Mouse (Mus musculus): ENCODE results near the gene Htr2c. TPM values are rescaled to one million over a fixed set of nuclear protein-coding genes. Genes with fewer than 3 reads are reported as not detected.

Gene Htr2c
- 15.0 and 22.7 TPM in 2 replicates for total RNA-seq (2014; rRNA removed)
- polyA plus RNA-seq (2015; fragmentation: Nextera tagmentation; extraction: Ambion mirVana): 8.9 and 14.3 TPM in 2 replicates

DNA sequence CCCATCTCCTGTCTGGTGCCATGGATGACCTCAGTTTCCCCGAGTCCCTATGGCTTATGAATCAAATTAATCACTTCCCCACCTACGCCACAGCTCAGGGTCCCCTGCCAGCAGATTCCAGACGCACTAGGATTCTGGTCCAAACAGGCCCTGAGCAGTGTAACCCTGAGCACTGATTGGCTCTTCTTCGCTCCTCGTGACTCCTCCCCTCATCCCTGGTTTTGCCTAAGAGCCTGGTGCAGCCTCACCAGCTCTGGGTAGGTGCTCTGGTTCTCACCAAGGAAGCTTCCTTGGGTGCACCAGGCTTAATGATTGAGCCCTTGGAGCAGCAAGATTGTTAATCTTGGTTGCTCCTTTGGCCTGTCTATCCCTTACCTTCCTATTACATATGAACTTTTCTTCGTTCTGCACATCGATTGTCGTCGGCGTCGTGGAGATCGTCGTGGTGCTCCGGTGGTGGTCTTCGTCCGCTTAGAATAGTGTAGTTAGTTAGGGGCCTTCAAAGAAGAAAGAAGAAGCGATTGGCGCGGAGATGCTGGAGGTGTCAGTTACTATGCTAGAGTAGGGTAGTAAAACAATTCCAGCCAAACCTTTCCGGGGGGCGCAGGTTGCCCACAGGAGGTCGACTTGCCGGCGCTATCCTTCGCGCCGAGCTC lies at the start of gene Htr2c:
Htr2c (plus strand) TSS at position 256 of the 656 bp plus-strand sequence.
- no peaks in the 10 kb centered on the region for H3K36me3 ChIP-seq (ENCODE audit: insufficient read depth)
- ATAC-seq: peak; percentile 91

GRCm38 (mm10) chrX:146928251-146928650 lies 34.1 kb upstream of the Htr2c start:
- Histone ChIP-seq H3K27me3 (ENCODE audit: insufficient read depth, low read length) (no peaks in the 10 kb centered on the region), H3K4me3 (ENCODE audit: low read depth, low read length) (no peak overlapping the region), H3K4me2 (ENCODE audit: low read depth) (no peak overlapping the region), H3K36me3 (ENCODE audit: insufficient read depth) (no peaks in the 10 kb centered on the region), H3K9me3 (ENCODE audit: low read length) (no peaks in the 10 kb centered on the region), H3K9ac (no peak overlapping the region), H3K27ac (ENCODE audit: low read depth, low read length) (no peak overlapping the region), H3K4me1 (ENCODE audit: insufficient read depth) (no peaks in the 10 kb centered on the region)
- DNase-seq (no peak), ATAC-seq (no peak)
- no peak for TF ChIP-seq CTCF (IDR thresholded peaks at IDR 0.05; ENCODE audit: low read depth)
- 57% methylated on average over 1 of the region's 1 CpGs for WGBS

More for the DNA sequence above, at the start of gene Htr2c:
- peak; percentile 31 for DNase-seq
- Histone ChIP-seq H3K27me3 (ENCODE audit: insufficient read depth, low read length) (no peaks in the 10 kb centered on the region), H3K4me1 (ENCODE audit: insufficient read depth) (no peaks in the 10 kb centered on the region), H3K9ac (peak within 1 kb of the TSS; percentile 39; the same call in 1 of the 2 replicates), H3K27ac (ENCODE audit: low read depth, low read length) (no peak within 1 kb of the TSS), H3K9me3 (ENCODE audit: low read length) (no peaks in the 10 kb centered on the region), H3K4me2 (ENCODE audit: low read depth) (peak within 1 kb of the TSS; percentile 61), H3K4me3 (ENCODE audit: low read depth, low read length) (peak within 1 kb of the TSS; percentile 43)
- WGBS: 31% methylated on average over 27 of the region's 27 CpGs
- TF ChIP-seq CTCF (IDR thresholded peaks at IDR 0.05; ENCODE audit: low read depth): no peak

DNA sequence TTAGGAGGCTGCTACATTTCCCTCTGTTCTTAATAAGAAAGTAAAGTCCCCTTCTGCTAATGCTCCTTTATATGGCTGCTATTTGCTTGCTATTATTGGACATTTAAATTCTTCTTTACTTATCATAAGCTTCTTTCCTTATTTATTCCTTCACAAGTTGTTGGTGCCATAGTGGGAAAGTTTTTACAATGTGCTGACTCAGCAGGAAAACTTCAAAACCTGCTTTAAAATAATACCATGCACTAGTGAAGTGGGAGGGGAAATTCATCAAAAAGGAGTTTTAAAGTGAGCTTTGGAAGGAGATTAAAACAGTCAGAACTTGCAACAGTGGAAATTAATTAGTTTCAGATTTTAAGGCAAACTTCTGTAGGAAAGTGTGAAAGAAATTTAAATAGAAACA lies 26.0 kb upstream of the Htr2c start:
- TF ChIP-seq CTCF (IDR thresholded peaks at IDR 0.05; ENCODE audit: low read depth): no peak
- Histone ChIP-seq H3K4me3 (ENCODE audit: low read depth, low read length) (no peak overlapping the region), H3K27me3 (ENCODE audit: insufficient read depth, low read length) (no peaks in the 10 kb centered on the region), H3K9ac (no peak overlapping the region), H3K9me3 (ENCODE audit: low read length) (no peaks in the 10 kb centered on the region), H3K4me2 (ENCODE audit: low read depth) (no peak overlapping the region), H3K4me1 (ENCODE audit: insufficient read depth) (no peaks in the 10 kb centered on the region), H3K27ac (ENCODE audit: low read depth, low read length) (no peak overlapping the region), H3K36me3 (ENCODE audit: insufficient read depth) (no peaks in the 10 kb centered on the region)
- ATAC-seq: no peak
- no peak for DNase-seq

DNA sequence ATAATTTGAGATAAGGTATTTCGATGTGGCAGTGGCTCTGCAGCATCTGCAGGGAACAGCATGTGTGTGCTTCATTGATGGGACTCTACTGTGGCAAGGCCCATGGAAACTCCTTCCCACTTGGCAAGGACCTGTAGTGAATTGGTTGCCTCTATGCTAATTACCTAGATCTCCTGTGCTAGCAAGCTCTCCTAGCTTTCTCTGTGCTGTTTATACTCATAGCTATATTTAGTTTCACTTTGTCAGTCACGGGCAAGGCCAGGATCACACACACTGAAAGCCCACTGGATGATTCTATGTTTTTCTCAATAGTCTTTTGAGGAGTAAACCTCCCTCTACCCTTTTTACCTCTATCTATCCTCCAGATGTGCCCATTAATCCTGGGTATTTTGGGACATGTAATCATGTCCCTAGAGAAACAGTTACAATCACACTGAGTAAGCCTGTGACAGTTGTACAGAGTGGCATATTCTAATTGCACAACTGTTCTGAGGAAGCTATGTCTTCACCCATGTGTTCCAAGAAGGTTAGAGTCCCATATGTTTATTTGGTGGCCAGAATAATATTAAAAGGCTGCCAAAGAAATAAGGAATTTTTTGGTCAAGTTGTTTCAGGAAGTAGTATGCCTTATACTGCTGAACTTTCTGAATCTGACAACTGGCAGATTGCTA lies 16.0 kb upstream of the Htr2c start:
- H3K4me2 ChIP-seq (ENCODE audit: low read depth): no peak overlapping the region
- no peak for TF ChIP-seq CTCF (IDR thresholded peaks at IDR 0.05; ENCODE audit: low read depth)
- no peak overlapping the region for H3K4me3 ChIP-seq (ENCODE audit: low read depth, low read length)
- H3K4me1 ChIP-seq (ENCODE audit: insufficient read depth): no peaks in the 10 kb centered on the region
- H3K9ac ChIP-seq: no peak overlapping the region
- H3K27ac ChIP-seq (ENCODE audit: low read depth, low read length): no peak overlapping the region
- no peaks in the 10 kb centered on the region for H3K9me3 ChIP-seq (ENCODE audit: low read length)
- 82% methylated on average over 2 of the region's 2 CpGs for WGBS
- ATAC-seq (no peak), DNase-seq (no peak)
- no peaks in the 10 kb centered on the region for H3K27me3 ChIP-seq (ENCODE audit: insufficient read depth, low read length)
- no peaks in the 10 kb centered on the region for H3K36me3 ChIP-seq (ENCODE audit: insufficient read depth)

DNA sequence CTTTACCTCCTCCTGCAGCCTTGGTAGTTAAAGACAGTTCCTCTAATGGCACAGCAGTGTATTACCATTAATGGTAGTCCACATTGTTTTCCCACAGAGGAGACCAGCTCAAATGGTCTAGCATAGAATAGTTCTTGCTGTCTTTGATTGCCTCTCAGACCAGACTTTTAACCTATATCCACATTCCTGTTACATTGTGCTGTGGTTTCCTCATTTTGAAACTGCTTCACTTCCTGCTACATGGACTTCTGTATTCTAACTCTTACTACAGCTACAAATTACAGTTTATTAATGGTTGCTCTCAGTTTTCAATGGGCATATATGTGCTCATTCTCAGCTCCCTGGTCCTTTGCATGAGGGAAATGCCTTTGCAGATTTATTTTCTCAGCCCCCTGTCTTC lies 15.3 kb upstream of the Htr2c start:
- Histone ChIP-seq H3K4me1 (ENCODE audit: insufficient read depth) (no peaks in the 10 kb centered on the region), H3K9me3 (ENCODE audit: low read length) (no peaks in the 10 kb centered on the region), H3K27me3 (ENCODE audit: insufficient read depth, low read length) (no peaks in the 10 kb centered on the region), H3K4me3 (ENCODE audit: low read depth, low read length) (no peak overlapping the region), H3K27ac (ENCODE audit: low read depth, low read length) (no peak overlapping the region), H3K9ac (no peak overlapping the region), H3K4me2 (ENCODE audit: low read depth) (no peak overlapping the region), H3K36me3 (ENCODE audit: insufficient read depth) (no peaks in the 10 kb centered on the region)
- no peak for ATAC-seq
- DNase-seq: no peak
- TF ChIP-seq CTCF (IDR thresholded peaks at IDR 0.05; ENCODE audit: low read depth): no peak

DNA sequence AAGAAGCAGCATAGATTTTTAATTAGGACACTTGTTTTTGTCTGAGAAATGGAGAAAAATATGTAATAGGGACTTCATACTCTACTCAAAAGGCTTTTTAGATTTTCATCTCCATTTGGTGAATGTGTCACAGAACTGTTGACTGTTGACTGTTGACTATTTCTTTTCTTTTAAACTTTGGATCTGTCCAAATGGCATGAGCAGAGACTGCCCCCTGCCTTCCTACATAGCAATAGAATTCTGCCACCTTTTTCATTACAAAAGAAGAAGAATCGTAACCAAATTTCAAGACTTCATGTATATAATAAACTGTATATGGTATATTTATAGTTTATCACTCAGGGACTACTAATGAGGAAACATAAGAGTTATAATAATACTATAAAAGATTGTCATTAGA lies 3.7 kb upstream of the Htr2c start:
- TF ChIP-seq CTCF (IDR thresholded peaks at IDR 0.05; ENCODE audit: low read depth): peak; percentile 34
- Histone ChIP-seq H3K27ac (ENCODE audit: low read depth, low read length) (no peak overlapping the region), H3K36me3 (ENCODE audit: insufficient read depth) (no peaks in the 10 kb centered on the region), H3K4me1 (ENCODE audit: insufficient read depth) (no peaks in the 10 kb centered on the region), H3K9ac (no peak overlapping the region), H3K4me2 (ENCODE audit: low read depth) (no peak overlapping the region), H3K4me3 (ENCODE audit: low read depth, low read length) (no peak overlapping the region), H3K9me3 (ENCODE audit: low read length) (no peaks in the 10 kb centered on the region), H3K27me3 (ENCODE audit: insufficient read depth, low read length) (no peaks in the 10 kb centered on the region)
- DNase-seq (no peak), ATAC-seq (no peak)
- 73% methylated on average over 1 of the region's 1 CpGs for WGBS

- no peaks in the 10 kb centered on the region for H3K4me1 ChIP-seq (ENCODE audit: insufficient read depth)
- no peak overlapping the region for H3K4me3 ChIP-seq (ENCODE audit: low read depth, low read length)
- H3K27me3 ChIP-seq (ENCODE audit: insufficient read depth, low read length): no peaks in the 10 kb centered on the region
- 20% methylated on average over 10 of the region's 10 CpGs for WGBS
- H3K9ac ChIP-seq: no peak overlapping the region
- peak overlapping the region; percentile 16; the same call in 1 of the 2 replicates for H3K4me2 ChIP-seq (ENCODE audit: low read depth)
- no peak overlapping the region for H3K27ac ChIP-seq (ENCODE audit: low read depth, low read length)
- TF ChIP-seq CTCF (IDR thresholded peaks at IDR 0.05; ENCODE audit: low read depth): no peak
- DNase-seq (peak; percentile 12), ATAC-seq (no peak)
- no peaks in the 10 kb centered on the region for H3K9me3 ChIP-seq (ENCODE audit: low read length)
- H3K36me3 ChIP-seq (ENCODE audit: insufficient read depth): no peaks in the 10 kb centered on the region
Observed at GRCm38 (mm10) chrX:146959960-146960359, 2.4 kb upstream of the Htr2c start.

Data from forebrain, postnatal 0 days (tissue).